ENCODE assay signal across 8 mouse cellular contexts in genomic region chr3:101047586-101048275, GRCm38 (mm10). TPM values are rescaled to one million over a fixed set of nuclear protein-coding genes. Genes with fewer than 3 reads are reported as not detected.
A peak's percentile ranks its signal among the peaks of the same experiment; 100 is the strongest.
DNase-seq lines count a peak whose midpoint lies in the region; ATAC-seq and TF ChIP-seq lines count a peak whose summit lies in the region.

No protein-coding gene starts in this region.

- no peaks in the 10 kb centered on the region for H3K36me3 ChIP-seq in kidney, adult 2 months (ENCODE audit: control insufficient read depth, insufficient read depth, low read length)
- peaks cover 8% of the 10 kb centered on the region; the same call in 1 of the 2 replicates for H3K36me3 ChIP-seq in lung, embryonic 16.5 days (ENCODE audit: control insufficient read depth, insufficient read depth, low read length)

- no peak overlapping the region for H3K9ac ChIP-seq in lung, embryonic 16.5 days (ENCODE audit: low read length)

- WGBS in kidney, adult 2 months, result 83% methylated on average over 15 of the region's 15 CpGs
- WGBS in lung, embryonic 16.5 days, result 70% methylated on average over 15 of the region's 15 CpGs

- TF ChIP-seq CTCF in kidney, adult 2 months (conservative IDR thresholded peaks at IDR 0.05; ENCODE audit: insufficient read depth, insufficient read length, low read depth, low read length), result no peak

- H3K4me3 ChIP-seq in kidney, adult 2 months (ENCODE audit: insufficient read depth, low read depth, low read length), result no peak overlapping the region
- H3K4me3 ChIP-seq in lung, embryonic 16.5 days (ENCODE audit: low read length), result no peak overlapping the region

- TF ChIP-seq POLR2A in kidney, adult 2 months (IDR thresholded peaks at IDR 0.05; ENCODE audit: low read depth, low read length), result no peak

- peak; percentile 100 for ATAC-seq in activated CD4-positive, CD25-positive, alpha-beta regulatory T cell, adult 4 months
- peak; percentile 83 for ATAC-seq in lung, embryonic 16.5 days (ENCODE audit: low read depth)

- H3K4me2 ChIP-seq in lung, embryonic 16.5 days (ENCODE audit: low read depth, low read length), result no peak overlapping the region

- no peaks in the 10 kb centered on the region for H3K27me3 ChIP-seq in kidney, adult 2 months (replicated peaks; ENCODE audit: control insufficient read depth, insufficient read depth, low read length)
- no peaks in the 10 kb centered on the region for H3K27me3 ChIP-seq in lung, embryonic 16.5 days (ENCODE audit: control insufficient read depth, insufficient read depth, low read depth, low read length)

- peak; percentile 26 for DNase-seq in kidney, adult 2 months
- DNase-seq in kidney, adult 18-20 months, result no peak
- DNase-seq in frontal cortex, postnatal 14 days (ENCODE audit: low spot score in 2 of 2), result peak; percentile 50 to 68
- DNase-seq in kidney, postnatal 25 days, result peak; percentile 34 to 59
- DNase-seq in urinary bladder, postnatal 4 days (ENCODE audit: low spot score in 2 of 2), result peak; percentile 52 to 74
- no peak for DNase-seq in cerebellum, adult 9-11 months

- H3K4me1 ChIP-seq in kidney, adult 2 months (ENCODE audit: control insufficient read depth, insufficient read depth, low read length), result no peaks in the 10 kb centered on the region
- H3K4me1 ChIP-seq in lung, embryonic 16.5 days (replicated peaks; ENCODE audit: control insufficient read depth, insufficient read depth, low read length), result peaks cover 9% of the 10 kb centered on the region; the same call in 1 of the 2 replicates

- H3K9me3 ChIP-seq in lung, embryonic 16.5 days (ENCODE audit: control insufficient read depth, low read length), result no peaks in the 10 kb centered on the region

- H3K27ac ChIP-seq in kidney, adult 2 months (ENCODE audit: insufficient read depth, low read depth, low read length), result no peak overlapping the region
- no peak overlapping the region for H3K27ac ChIP-seq in lung, embryonic 16.5 days (ENCODE audit: low read length)

RNA-seq across cellular contexts. Expression of gene Cd101, which starts 18.4 kb away (rescaled TPM):
- 0.03 and 0.16 TPM in 2 replicates for polyA plus RNA-seq in kidney, adult 2 months (2012; rRNA removed)
- 10 to 100 TPM; 11.3 to 21.4 TPM for polyA plus RNA-seq in activated CD4-positive, CD25-positive, alpha-beta regulatory T cell, adult 4 months (2017; shearing (Covaris generic))
- polyA plus RNA-seq in lung, embryonic 16.5 days (2015; fragmentation: Nextera tagmentation; extraction: Ambion mirVana), result 0.28 and 0.39 TPM in 2 replicates

Comparison
In these comparisons a context has a peak if more than half of its experiments do, and no peak if none do; other contexts are left out.
1. DNase-seq: peak in kidney, adult 2 months (single experiment), frontal cortex, postnatal 14 days (2 of 2), kidney, postnatal 25 days (2 of 2) and urinary bladder, postnatal 4 days (2 of 2); none in kidney, adult 18-20 months (single experiment) and cerebellum, adult 9-11 months (single experiment).